Mouse (Mus musculus): ENCODE data around the gene Mthfsd.

Mthfsd gene

GRCm38 (mm10) chr8:121088871-121089630 is 19.1 kb downstream of the Mthfsd start:
- DNase-seq (ENCODE audit: low read depth, low spot score): no peak

- no peak for DNase-seq (ENCODE audit: low read depth, low spot score)
These were observed 19.9 kb downstream of the Mthfsd start for GRCm38 (mm10) chr8:121088281-121088680.

- DNase-seq (ENCODE audit: low read depth, low spot score): no peak
These were observed 21.9 kb downstream of the Mthfsd start for GRCm38 (mm10) chr8:121086004-121086900.

- DNase-seq (ENCODE audit: low read depth, low spot score): no peak
These were observed 22.6 kb downstream of the Mthfsd start for GRCm38 (mm10) chr8:121085561-121085960.

- DNase-seq (ENCODE audit: low read depth, low spot score): no peak
These were observed 23.2 kb downstream of the Mthfsd start for GRCm38 (mm10) chr8:121085011-121085410.

- DNase-seq (ENCODE audit: low read depth, low spot score): peak; percentile 79
These were observed 23.8 kb downstream of the Mthfsd start, which contains the start of gene Foxf1 for GRCm38 (mm10) chr8:121084210-121084951. Gene Foxf1, plus strand, starts transcription at chr8:121084386.

- no peak for DNase-seq (ENCODE audit: low read depth, low spot score)
These were observed 24.3 kb downstream of the Mthfsd start for GRCm38 (mm10) chr8:121083936-121084209.

GRCm38 (mm10) chr8:121083093-121083935 is 24.9 kb downstream of the Mthfsd start:
- DNase-seq (ENCODE audit: low read depth, low spot score): peak; percentile 90

GRCm38 (mm10) chr8:121082218-121083092 is 25.7 kb downstream of the Mthfsd start:
- DNase-seq (ENCODE audit: low read depth, low spot score): peak; percentile 63

- DNase-seq (ENCODE audit: low read depth, low spot score): no peak
These were observed 26.8 kb downstream of the Mthfsd start for GRCm38 (mm10) chr8:121081398-121081797.

- peak; percentile 56 for DNase-seq (ENCODE audit: low read depth, low spot score)
These were observed 27.7 kb downstream of the Mthfsd start for GRCm38 (mm10) chr8:121080361-121081090.

- DNase-seq (ENCODE audit: low read depth, low spot score): no peak
These were observed 28.2 kb downstream of the Mthfsd start for GRCm38 (mm10) chr8:121079944-121080343.

- DNase-seq (ENCODE audit: low read depth, low spot score): no peak
These were observed 29.0 kb downstream of the Mthfsd start for GRCm38 (mm10) chr8:121079201-121079600.

GRCm38 (mm10) chr8:121078721-121079120 is 29.5 kb downstream of the Mthfsd start:
- no peak for DNase-seq (ENCODE audit: low read depth, low spot score)

GRCm38 (mm10) chr8:121076555-121076954 is 31.6 kb downstream of the Mthfsd start:
- no peak for DNase-seq (ENCODE audit: low read depth, low spot score)

GRCm38 (mm10) chr8:121075936-121076335 is 32.3 kb downstream of the Mthfsd start:
- DNase-seq (ENCODE audit: low read depth, low spot score): no peak

GRCm38 (mm10) chr8:121074848-121075145 is 33.4 kb downstream of the Mthfsd start:
- DNase-seq (ENCODE audit: low read depth, low spot score): no peak

GRCm38 (mm10) chr8:121074108-121074847 is 33.9 kb downstream of the Mthfsd start:
- no peak for DNase-seq (ENCODE audit: low read depth, low spot score)
